Mouse (Mus musculus): ENCODE results near the gene Kdm6b.

Kdm6b gene

DNA sequence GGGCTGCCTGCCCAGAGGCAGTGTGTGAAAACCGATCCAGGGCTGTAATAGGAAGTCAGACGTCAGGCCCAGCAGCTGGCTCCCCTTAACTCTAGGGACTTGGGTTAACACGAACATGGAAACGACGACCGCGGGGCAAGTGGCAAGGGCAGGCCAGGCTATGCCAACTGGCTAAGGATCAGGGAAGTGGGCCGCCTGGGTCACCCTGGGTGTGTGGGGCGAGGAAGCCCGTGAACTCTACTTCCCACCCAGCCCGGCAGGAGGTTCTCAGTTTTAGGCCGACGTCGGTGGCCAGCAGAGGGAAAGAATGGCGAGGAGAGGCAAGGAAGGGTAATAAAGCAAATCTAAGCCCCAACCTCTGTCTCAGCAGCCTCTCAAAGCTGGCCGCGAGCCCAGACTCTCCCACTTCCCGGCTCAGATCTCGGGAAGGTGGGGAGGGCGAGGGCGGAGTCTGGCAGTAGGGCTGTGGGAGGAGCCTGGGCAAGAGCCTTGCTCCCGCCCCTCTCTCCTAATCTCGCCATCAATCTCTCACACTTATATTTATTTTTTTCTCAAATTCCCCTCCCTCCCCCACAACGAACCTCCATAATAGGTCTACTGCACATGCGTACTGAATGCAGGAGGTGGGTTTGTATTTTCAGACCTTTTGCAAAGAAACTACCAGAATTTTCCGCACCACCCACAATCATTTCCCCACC is 47.2 kb downstream of the Kdm6b start:
- peak; percentile 89 for DNase-seq (ENCODE audit: low spot score)

- no peak for DNase-seq (ENCODE audit: low spot score)
Measured at GRCm38 (mm10) chr11:69365722-69366121, 47.8 kb downstream of the Kdm6b start.

DNA sequence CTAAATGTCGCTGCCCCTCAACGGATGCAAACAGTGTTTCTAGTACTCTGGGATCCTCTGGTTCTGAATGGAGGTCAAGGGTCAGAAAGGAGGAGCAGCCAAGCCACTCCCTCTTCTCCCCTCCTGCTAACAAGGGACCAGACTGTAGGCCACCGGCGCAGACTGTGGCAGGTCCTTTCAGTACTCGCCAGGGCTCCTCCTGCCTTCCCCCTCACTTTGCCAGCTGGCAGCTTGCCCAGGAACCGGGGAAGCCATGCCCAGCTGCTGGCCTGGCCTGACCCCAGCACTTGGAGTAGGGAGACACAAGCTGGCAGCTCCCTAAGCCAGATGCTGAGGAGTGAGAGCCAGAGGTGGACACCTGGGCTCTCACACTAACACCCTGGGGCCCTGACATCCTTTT is 48.6 kb downstream of the Kdm6b start:
- peak; percentile 73 for DNase-seq (ENCODE audit: low spot score)

DNA sequence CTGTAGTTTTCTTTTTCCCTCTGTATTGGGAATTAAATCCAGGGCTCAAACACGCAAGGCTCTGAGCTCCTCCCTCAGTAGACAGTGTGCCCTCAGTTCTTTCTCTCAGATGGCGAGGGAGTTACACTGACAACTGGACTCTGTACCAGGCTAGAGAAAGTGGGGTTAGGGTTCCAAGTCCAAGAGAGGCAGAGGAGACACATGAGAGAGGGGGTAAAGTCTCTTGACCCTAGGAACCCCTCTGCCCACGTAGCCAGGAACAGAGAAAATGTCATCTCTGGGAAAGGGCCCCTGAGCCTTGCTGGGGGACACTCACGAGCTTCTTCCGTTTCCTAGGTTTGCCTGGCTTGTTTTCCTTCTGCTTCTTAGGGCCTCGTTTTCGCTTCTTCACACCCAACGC is 49.1 kb downstream of the Kdm6b start:
- DNase-seq (ENCODE audit: low spot score), result no peak

DNA sequence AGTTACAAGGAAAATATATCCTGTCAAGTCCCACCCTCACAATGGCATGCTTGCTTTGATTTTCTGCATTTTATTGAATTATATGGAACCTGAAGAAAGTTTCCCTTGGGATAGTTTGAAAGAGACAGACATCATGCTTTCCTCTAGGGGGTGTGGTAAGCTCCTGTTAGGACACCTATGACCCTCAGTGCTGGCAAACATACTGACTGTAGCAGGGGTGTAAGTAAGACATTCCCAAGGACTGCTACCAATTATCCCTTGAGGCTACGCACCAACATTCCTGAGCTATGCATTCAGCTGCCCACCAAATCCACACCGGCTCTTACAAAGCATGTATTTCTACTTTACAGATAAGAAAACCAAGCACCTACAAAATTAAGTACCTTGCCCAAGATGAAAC is 51.0 kb downstream of the Kdm6b start:
- no peak for DNase-seq (ENCODE audit: low spot score)

DNA sequence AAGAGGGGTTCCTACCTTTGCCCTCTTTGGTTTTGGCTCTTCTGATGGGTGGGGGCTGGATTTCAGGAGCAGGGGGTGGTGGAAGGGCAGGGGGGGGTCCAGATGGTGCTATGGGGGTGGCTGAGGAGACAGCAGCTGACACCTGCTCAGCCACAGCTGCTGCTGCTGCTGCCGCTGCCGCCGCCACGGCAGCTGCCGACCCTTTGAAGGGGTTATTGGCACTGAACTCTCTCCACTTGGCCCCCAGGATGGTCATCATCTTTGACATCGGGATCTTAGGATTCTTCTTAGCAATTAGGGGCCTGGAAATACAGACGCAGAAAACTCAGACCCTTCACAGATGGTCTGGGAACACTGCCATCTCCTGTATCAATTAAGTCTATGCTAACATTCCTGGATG is 51.5 kb downstream of the Kdm6b start:
- no peak for DNase-seq (ENCODE audit: low spot score)

GRCm38 (mm10) chr11:69357690-69358089 is 55.8 kb downstream of the Kdm6b start:
- DNase-seq (ENCODE audit: low spot score), result no peak

DNA sequence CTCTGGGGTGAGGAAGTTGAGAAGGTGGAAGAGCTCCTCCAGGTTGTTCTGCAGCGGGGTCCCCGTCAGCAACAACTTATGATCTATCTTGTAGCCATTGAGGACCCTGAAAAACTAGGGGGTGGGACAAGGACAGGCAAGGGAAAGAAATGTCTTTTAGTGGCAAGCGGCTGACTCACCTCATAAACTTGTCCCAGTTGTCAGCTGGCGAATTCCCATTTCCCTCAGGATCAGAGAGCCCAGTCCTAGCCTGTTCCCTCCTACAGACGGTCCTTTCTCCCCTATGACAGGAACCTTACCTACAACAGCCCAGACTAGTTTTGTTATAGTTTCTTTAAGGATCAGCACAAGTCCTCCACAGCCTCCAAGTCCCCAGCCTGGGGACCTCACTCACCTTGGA is 56.9 kb downstream of the Kdm6b start:
- no peak for DNase-seq (ENCODE audit: low spot score)
